Mouse (Mus musculus) heart, adult 2 months (tissue): ENCODE data around the gene Hnrnpul2. TPM values are rescaled to one million over a fixed set of nuclear protein-coding genes. Genes with fewer than 3 reads are reported as not detected.
"Not testable (repeated sequence)": the region's sequence is repeated elsewhere in the genome, so short reads cannot be mapped to it uniquely, and the experiment has no call there.

Source experiments
- DNase-seq, 2 experiments: peaks; one replicate each; pipeline ENCODE4 v3.0.0; 2021
- H3K27ac ChIP-seq: fragments of 200-600 bp; 2 replicates; pipeline ENCODE4 v1.8.1; 2022
- H3K27me3 ChIP-seq: fragments of 200-500 bp; 2 replicates; pipeline ENCODE4 v1.6.1; 2012; ENCODE audit warnings: mild to moderate bottlenecking, low read length, inconsistent platforms, mixed read lengths; ENCODE audit not compliant: control insufficient read depth, insufficient read depth
- H3K36me3 ChIP-seq: fragments of 200-500 bp; 2 replicates; pipeline ENCODE4 v1.6.1; 2012; ENCODE audit warnings: low read length, inconsistent platforms; ENCODE audit not compliant: control insufficient read depth, insufficient read depth
- H3K4me1 ChIP-seq: fragments of 200-500 bp; 2 replicates; pipeline ENCODE4 v1.6.1; 2011; ENCODE audit warnings: low read length; ENCODE audit not compliant: control insufficient read depth, insufficient read depth
- H3K4me3 ChIP-seq: fragments of 200-600 bp; 2 replicates; pipeline ENCODE4 v1.8.1; 2022
- H3K79me2 ChIP-seq: fragments of 200-500 bp; replicated peaks from 2 replicates; pipeline ENCODE4 v1.6.1; 2012; ENCODE audit warnings: mild to moderate bottlenecking, inconsistent platforms, low read length, moderate library complexity, mixed read lengths; ENCODE audit not compliant: control insufficient read depth, insufficient read depth
- H3K9ac ChIP-seq: fragments of 200-500 bp; 2 replicates; pipeline ENCODE4 v1.6.1; 2012; ENCODE audit warnings: low read depth, mild to moderate bottlenecking, control low read depth, inconsistent platforms, low read length, mixed read lengths
- CTCF ChIP-seq: fragments of 200-600 bp; IDR thresholded peaks from 2 replicates; pipeline ENCODE4 v1.8.1; 2022; ENCODE audit warnings: antibody characterized with exemption, mild to moderate bottlenecking, moderate library complexity
- EP300 ChIP-seq: fragments of 200-500 bp; IDR thresholded peaks from 2 replicates; pipeline ENCODE4 v1.6.1; 2011; ENCODE audit warnings: low read depth, low read length, control low read depth; ENCODE audit not compliant: insufficient read depth
- POLR2A ChIP-seq: fragments of 200-500 bp; IDR thresholded peaks from 2 replicates; pipeline ENCODE4 v1.6.1; 2011; ENCODE audit warnings: mild to moderate bottlenecking, low read depth, low read length, control low read depth; ENCODE audit not compliant: insufficient read depth
- WGBS: fragments of 180-500 bp; shearing (Covaris S2); methylation state at CpG from one replicate; pipeline ENCODE4 v1.1.7; 2018; 5-methylcytosine and 5-hydroxymethylcytosine counted together
- intact Hi-C: fragments of 180-260 bp; cut with DNase I; formaldehyde crosslinking; loops from one replicate; pipeline ENCODE4 v1.15.1; 2025
- polyA plus RNA-seq: library from polyadenylated mRNA; depleted of rRNA; stranded (reverse); fragments of >200 nt; gene quantifications from 2 replicates; pipeline ENCODE4 v1.2.3, GENCODE M21; 2012
- total RNA-seq, 2 experiments: library from RNA; stranded (reverse); gene quantifications; 2 replicates each; pipeline ENCODE4 v1.2.3; 2021

Gene Hnrnpul2
- total and polyA plus RNA-seq, 3 experiments = 12.4 to 47.5 (median 44.7) TPM

GRCm38 (mm10) chr19:8864265-8864664, 44.5 kb downstream of the Hnrnpul2 start:
- Histone ChIP-seq H3K4me3 (no peak overlapping the region), H3K79me2 (no peaks in the 10 kb centered on the region), H3K27ac (no peak overlapping the region), H3K27me3 (0 out of 2 replicates have a peak, but pooled peaks cover 2% of the 10 kb centered on the region), H3K36me3 (no peaks in the 10 kb centered on the region), H3K9ac (no peak overlapping the region), H3K4me1 (no peaks in the 10 kb centered on the region)
- 69% methylated on average over 6 of the region's 6 CpGs for WGBS
- DNase-seq = no peak
- intact Hi-C loops = no loop called here
- TF ChIP-seq EP300 = no peak
- no peak for TF ChIP-seq POLR2A
- no peak for TF ChIP-seq CTCF

DNA sequence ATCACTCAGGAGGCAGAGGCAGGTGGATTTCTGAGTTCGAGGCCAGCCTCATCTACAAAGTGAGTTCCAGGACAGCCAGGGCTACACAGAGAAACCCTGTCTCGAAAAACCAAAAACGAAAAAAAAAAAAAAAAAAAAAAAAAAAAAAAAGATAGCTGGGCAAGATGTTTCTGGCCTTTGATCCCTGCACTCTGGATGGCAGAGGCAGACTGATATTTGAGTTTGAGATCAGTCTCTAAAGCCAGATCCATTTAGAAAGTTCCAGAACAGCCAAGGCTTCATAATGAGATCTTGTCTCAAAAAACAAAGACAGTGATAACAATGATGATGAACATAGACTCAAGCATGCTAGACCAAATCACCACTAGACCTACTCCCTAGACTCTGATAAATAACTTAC, 50.6 kb downstream of the Hnrnpul2 start:
- intact Hi-C loops = loop anchor here (2.0 to 5.0 kb wide), 3 partner anchors 18 to 97 kb away; partner anchors contain the start of genes 1810009A15Rik, Eef1g, Gm49416 and Polr2g
- not testable (repeated sequence) for H3K79me2 ChIP-seq, H3K27me3 ChIP-seq, DNase-seq, H3K9ac ChIP-seq, H3K4me1 ChIP-seq, H3K36me3 ChIP-seq, H3K4me3 ChIP-seq
- WGBS = 70% methylated on average over 3 of the region's 3 CpGs
- peak overlapping the region; percentile 94; the same call in 1 of the 2 replicates for H3K27ac ChIP-seq

DNA sequence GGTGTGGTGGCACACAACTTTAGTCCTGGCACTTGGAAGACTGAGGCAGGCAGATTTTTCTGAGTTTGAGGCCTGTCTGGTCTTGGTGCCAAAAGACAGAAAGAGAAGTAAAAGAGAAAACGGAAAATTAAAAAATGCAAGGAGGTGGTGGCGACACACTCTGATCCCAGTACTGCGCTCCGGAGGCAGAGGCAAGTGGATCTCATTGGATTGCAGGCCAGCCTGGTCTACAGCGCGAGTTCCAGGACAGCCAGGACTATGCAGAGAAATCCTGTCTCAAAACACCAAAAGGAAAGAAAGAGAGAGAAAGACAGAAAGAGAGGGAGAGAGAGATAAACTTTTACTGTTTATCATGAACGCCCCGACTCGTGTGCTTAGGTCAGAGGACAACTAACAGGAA, 51.0 kb downstream of the Hnrnpul2 start:
- Histone ChIP-seq H3K4me1 (peaks cover 3% of the 10 kb centered on the region), H3K27ac (peak overlapping the region; percentile 94), H3K27me3 (no peaks in the 10 kb centered on the region), H3K4me3 (peak overlapping the region; percentile 91), H3K36me3 (peaks cover 2% of the 10 kb centered on the region; the same call in 1 of the 2 replicates), H3K79me2 (0 out of 2 replicates have a peak, but pooled peaks cover 1% of the 10 kb centered on the region), H3K9ac (peak overlapping the region; percentile 52)
- intact Hi-C loops = loop anchor here (1.0 to 5.0 kb wide), 4 partner anchors 9 to 96 kb away; partner anchors contain the start of genes 1810009A15Rik, Eef1g, Gm49416 and Polr2g
- TF ChIP-seq CTCF (no peak), POLR2A (no peak), EP300 (no peak)
- WGBS = 22% methylated on average over 9 of the region's 9 CpGs
- DNase-seq = no peak

DNA sequence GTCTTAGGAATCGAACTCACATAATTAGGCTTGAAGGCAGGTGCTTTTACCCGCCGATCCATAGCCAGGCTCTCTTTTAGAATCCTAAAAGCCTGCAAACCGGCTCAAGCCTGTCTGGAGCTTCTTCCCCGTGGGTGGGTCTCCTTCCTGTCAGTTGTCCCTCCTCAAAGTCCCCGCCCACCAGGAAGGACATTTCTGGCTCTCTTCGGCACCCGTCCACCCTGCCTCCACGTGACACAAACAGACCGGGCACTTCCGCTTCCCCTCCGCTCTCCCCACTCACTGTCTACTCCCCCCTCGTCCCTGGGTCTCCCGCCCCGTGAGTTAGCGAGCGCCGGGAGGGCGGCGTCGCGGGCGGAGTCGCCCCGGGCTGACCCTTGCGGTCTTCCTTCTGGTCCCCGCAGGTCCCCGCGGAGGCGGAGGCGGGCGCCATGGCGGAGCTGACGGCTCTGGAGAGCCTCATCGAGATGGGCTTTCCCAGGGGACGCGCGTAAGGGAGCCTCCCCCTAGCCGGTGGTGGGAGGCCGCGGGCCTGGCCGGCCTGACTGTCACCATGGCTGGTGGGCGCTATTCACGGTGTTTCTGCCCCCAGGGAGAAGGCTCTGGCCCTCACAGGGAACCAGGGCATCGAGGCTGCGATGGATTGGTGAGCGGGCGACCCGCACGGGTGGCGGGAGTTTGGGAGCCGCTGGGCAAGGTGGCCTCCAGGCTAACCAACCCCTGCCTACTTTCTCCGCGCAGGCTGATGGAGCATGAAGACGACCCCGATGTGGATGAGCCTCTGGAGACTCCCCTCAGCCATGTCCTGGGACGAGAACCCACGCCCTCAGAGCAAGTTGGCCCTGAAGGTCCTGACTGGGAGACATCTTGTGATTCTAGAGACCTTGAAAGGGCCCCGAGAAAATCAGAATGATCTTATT, 51.7 kb downstream of the Hnrnpul2 start, which contains the start of gene Ubxn1:
Ubxn1 (plus strand) TSS at position 230 of the 920 bp plus-strand sequence.
- no peak for TF ChIP-seq CTCF
- TF ChIP-seq EP300 = peak; percentile 96
- peak; percentile 87 for TF ChIP-seq POLR2A
- Histone ChIP-seq H3K27me3 (no peaks in the 10 kb centered on the region), H3K36me3 (peaks cover 2% of the 10 kb centered on the region; the same call in 1 of the 2 replicates), H3K4me1 (peaks cover 3% of the 10 kb centered on the region), H3K79me2 (0 out of 2 replicates have a peak, but pooled peaks cover 1% of the 10 kb centered on the region), H3K27ac (peak within 1 kb of the TSS; percentile 94), H3K9ac (peak within 1 kb of the TSS; percentile 83), H3K4me3 (peak within 1 kb of the TSS; percentile 91)
- peak; percentile 98 to 99 for DNase-seq
- intact Hi-C loops = loop anchor here (1.0 to 5.0 kb wide), 4 partner anchors 9 to 96 kb away; partner anchors contain the start of genes 1810009A15Rik, Eef1g, Gm49416 and Polr2g
- WGBS = 1% methylated on average over 59 of the region's 59 CpGs

- 62% methylated on average over 10 of the region's 10 CpGs for WGBS
- H3K27ac ChIP-seq = peak overlapping the region; percentile 94
Measured at GRCm38 (mm10) chr19:8872266-8872840, 52.5 kb downstream of the Hnrnpul2 start.

More at GRCm38 (mm10) chr19:8872266-8872840, 52.5 kb downstream of the Hnrnpul2 start:
- H3K27me3 ChIP-seq = no peaks in the 10 kb centered on the region
- TF ChIP-seq POLR2A = no peak
- no peak for TF ChIP-seq EP300
- no peak for TF ChIP-seq CTCF
- peak overlapping the region; percentile 83 for H3K9ac ChIP-seq
- no peak for DNase-seq
- peak overlapping the region; percentile 91 for H3K4me3 ChIP-seq
- peaks cover 2% of the 10 kb centered on the region; the same call in 1 of the 2 replicates for H3K36me3 ChIP-seq
- intact Hi-C loops = loop anchor here (5.0 kb wide), 1 partner anchor 95 kb away; the partner anchor contains the start of gene Eef1g
- 0 out of 2 replicates have a peak, but pooled peaks cover 1% of the 10 kb centered on the region for H3K79me2 ChIP-seq
- peaks cover 3% of the 10 kb centered on the region for H3K4me1 ChIP-seq
